Comparison of ENCODE assay signal across 8 mouse cellular contexts in genomic region chr15:96287369-96287975, GRCm38 (mm10). TPM values are rescaled to one million over a fixed set of nuclear protein-coding genes. Genes with fewer than 3 reads are reported as not detected.
DNase-seq lines count a peak whose midpoint lies in the region; ATAC-seq and TF ChIP-seq lines count a peak whose summit lies in the region.

Gene Arid2, plus strand, starts transcription at chr15:96287518.

- peak within 1 kb of the TSS; percentile 100 for H3K27ac ChIP-seq in hindbrain, embryonic 13.5 days
- peak within 1 kb of the TSS; percentile 96 for H3K27ac ChIP-seq in left cerebral cortex, adult 2 months
- H3K27ac ChIP-seq in macrophage = peak within 1 kb of the TSS; percentile 77

- intact Hi-C loops in left cerebral cortex, adult 2 months (cut with DNase I) = loop anchor here (2.0 to 5.0 kb wide), 3 partner anchors 173 to 525 kb away; partner anchors contain the start of genes Scaf11 and Slc38a2

- ATAC-seq in hindbrain, embryonic 13.5 days (ENCODE audit: low FRiP score) = peak; percentile 18; the same call in 1 of the 2 replicates

- H3K9me3 ChIP-seq in hindbrain, embryonic 13.5 days = no peaks in the 10 kb centered on the region

- TF ChIP-seq CTCF in left cerebral cortex, adult 2 months (IDR thresholded peaks at IDR 0.05) = no peak

- peak; percentile 91 for DNase-seq in Muller cell, postnatal 12 days (ENCODE audit: inconsistent ontology term)
- DNase-seq in cerebellum, postnatal 10 days = peak; percentile 85 to 86
- DNase-seq in frontal cortex, postnatal 36 days (ENCODE audit: low spot score in 2 of 2) = peak; percentile 57 to 66
- DNase-seq in left cerebral cortex, adult 2 months (ENCODE audit: extremely low spot score in 1 of 2, low spot score in 2 of 2) = peak; percentile 55 to 61
- DNase-seq in right cerebral cortex, adult 2 months (ENCODE audit: low spot score in 2 of 2) = peak; percentile 53 to 68
- peak; percentile 61 for DNase-seq in urinary bladder, postnatal 25 days (ENCODE audit: low spot score)

- 1% methylated on average over 41 of the region's 67 CpGs for WGBS in hindbrain, embryonic 13.5 days
- under 1% methylated on average over 40 of the region's 67 CpGs for WGBS in macrophage (ENCODE audit: missing documents)

- H3K4me2 ChIP-seq in hindbrain, embryonic 13.5 days = peak within 1 kb of the TSS; percentile 92

- peaks cover 65% of the 10 kb centered on the region for H3K79me2 ChIP-seq in macrophage (ENCODE audit: inconsistent target)

- H3K4me3 ChIP-seq in hindbrain, embryonic 13.5 days = peak within 1 kb of the TSS; percentile 93
- peak within 1 kb of the TSS; percentile 84 for H3K4me3 ChIP-seq in left cerebral cortex, adult 2 months
- peak within 1 kb of the TSS; percentile 73 for H3K4me3 ChIP-seq in macrophage (ENCODE audit: inconsistent target)

- H3K4me1 ChIP-seq in hindbrain, embryonic 13.5 days (replicated peaks) = peaks cover 31% of the 10 kb centered on the region

- H3K36me3 ChIP-seq in hindbrain, embryonic 13.5 days = no peaks in the 10 kb centered on the region
- no peaks in the 10 kb centered on the region for H3K36me3 ChIP-seq in macrophage (ENCODE audit: inconsistent target)

- H3K27me3 ChIP-seq in hindbrain, embryonic 13.5 days = no peaks in the 10 kb centered on the region

- H3K9ac ChIP-seq in hindbrain, embryonic 13.5 days = peak within 1 kb of the TSS; percentile 99

RNA-seq across cellular contexts. Expression of gene Arid2, which starts in this region (rescaled TPM):
- 25.5 and 26.8 TPM in 2 replicates for polyA plus RNA-seq in hindbrain, embryonic 13.5 days (2015; fragmentation: Nextera tagmentation; extraction: Ambion mirVana)
- total RNA-seq in left cerebral cortex, adult 2 months (2021) = 10 to 100 TPM; 30.3 to 35.3 TPM
- total RNA-seq in macrophage (2018; cell fraction: chromatin; rRNA removed) = 100 to 1,000 TPM in 9 of 26 experiments, 10 to 100 TPM in 17; 38.6 to 153 (median 91.7) TPM
- total RNA-seq in macrophage (2018; cell fraction: cytosol; rRNA removed) = 10 to 100 TPM in 23 of 26 experiments, 1 to 10 TPM in 3; 7.4 to 26.9 (median 16.3) TPM
- total RNA-seq in macrophage (2018; cell fraction: nucleus; rRNA removed) = 100 to 1,000 TPM in 1 of 26 experiments, 10 to 100 TPM in 25; 26.3 to 140 (median 56.9) TPM
- polyA plus RNA-seq in macrophage (2018) = 11.8 to 14.0 TPM (median 12.7 TPM) in 3 replicates

Comparison
In these comparisons a context has a peak if more than half of its experiments do, and no peak if none do; other contexts are left out.
1. Peak in every context shown above with its lines: DNase-seq, ATAC-seq, H3K4me3 ChIP-seq and H3K27ac ChIP-seq.